Mouse (Mus musculus): ENCODE measurements around the gene Gm20696. TPM values are rescaled to one million over a fixed set of nuclear protein-coding genes. Genes with fewer than 3 reads are reported as not detected.

Gm20696 gene
- total RNA-seq, 2 experiments from 2014 or later = 9.0 to 9.2 TPM

DNA sequence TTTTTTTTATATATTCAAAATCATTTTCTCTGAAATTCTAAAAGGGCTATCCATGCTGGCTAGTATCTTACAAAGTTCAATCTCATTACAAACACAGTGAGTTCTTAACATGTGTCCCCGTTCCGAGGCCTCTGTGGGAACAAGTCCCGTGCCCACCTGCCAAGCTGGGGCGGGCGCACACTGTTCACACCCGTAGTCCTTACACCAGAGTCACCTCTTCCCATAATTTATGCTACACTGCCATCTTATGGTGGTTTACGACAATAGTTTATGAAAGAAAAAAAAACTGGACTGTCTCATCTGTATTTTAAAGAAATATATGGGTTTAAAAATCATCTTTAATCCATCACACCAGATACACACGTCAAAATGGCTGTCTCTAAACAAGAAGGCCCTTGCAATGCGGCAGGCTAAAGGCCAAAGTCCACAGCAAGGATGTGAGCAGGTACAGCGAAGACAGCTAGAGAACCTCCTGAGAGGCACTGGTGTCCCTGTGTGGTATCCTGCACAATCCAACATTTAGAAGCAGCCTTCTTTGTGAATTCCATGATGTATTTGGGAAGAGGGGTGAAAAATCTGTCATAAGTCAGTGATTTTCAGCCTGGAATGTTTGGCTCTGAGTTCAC, 66.3 kb downstream of the Gm20696 start:
- intact Hi-C loops (cut with DNase I) = loop anchor here (1.0 to 10.0 kb wide), 7 partner anchors 77 to 1495 kb away; partner anchors contain the start of gene Foxp1
- peak; percentile 64 for TF ChIP-seq CTCF (IDR thresholded peaks at IDR 0.05)
- Histone ChIP-seq H3K4me3 (peak overlapping the region; percentile 1), H3K27ac (peak overlapping the region; percentile 73)
- no peak for DNase-seq (ENCODE audit: extremely low spot score in 1 of 2, low spot score in 2 of 2)

DNA sequence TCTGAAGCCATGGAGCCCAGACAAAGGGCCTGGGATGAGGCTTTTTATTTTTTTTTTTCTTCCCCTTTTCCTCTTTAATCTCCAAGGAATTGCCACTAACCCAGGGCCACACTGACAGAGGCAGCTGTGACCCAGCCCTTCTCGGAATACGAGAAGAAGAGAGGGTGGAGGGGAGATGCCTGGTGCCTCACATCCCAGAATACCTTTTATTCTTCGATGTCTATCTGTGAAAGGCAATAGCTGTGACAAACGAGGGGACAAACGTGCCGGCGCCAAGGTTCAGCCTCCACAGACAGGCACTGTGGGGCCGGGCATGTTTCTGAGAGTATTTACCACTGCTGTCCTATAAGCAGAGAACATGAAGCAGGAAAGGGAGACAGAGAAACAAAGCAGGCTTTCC, 66.9 kb downstream of the Gm20696 start:
- peak overlapping the region; percentile 56 for H3K27ac ChIP-seq
- intact Hi-C loops (cut with DNase I) = loop anchor here (1.0 to 10.0 kb wide), 9 partner anchors 77 to 1494 kb away; partner anchors contain the start of gene Foxp1
- no peak for DNase-seq (ENCODE audit: extremely low spot score in 1 of 2, low spot score in 2 of 2)
- peak overlapping the region; percentile 1 for H3K4me3 ChIP-seq
- no peak for TF ChIP-seq CTCF (IDR thresholded peaks at IDR 0.05)

GRCm38 (mm10) chr6:99599229-99599628, 67.4 kb downstream of the Gm20696 start:
- no peak for TF ChIP-seq CTCF (IDR thresholded peaks at IDR 0.05)
- no peak for DNase-seq (ENCODE audit: extremely low spot score in 1 of 2, low spot score in 2 of 2)
- H3K27ac ChIP-seq = peak overlapping the region; percentile 56; the same call in 1 of the 2 replicates
- H3K4me3 ChIP-seq = no peak overlapping the region
- intact Hi-C loops (cut with DNase I) = loop anchor here (5.0 to 10.0 kb wide), 2 partner anchors 964 to 1072 kb away; no protein-coding TSS in a partner anchor

DNA sequence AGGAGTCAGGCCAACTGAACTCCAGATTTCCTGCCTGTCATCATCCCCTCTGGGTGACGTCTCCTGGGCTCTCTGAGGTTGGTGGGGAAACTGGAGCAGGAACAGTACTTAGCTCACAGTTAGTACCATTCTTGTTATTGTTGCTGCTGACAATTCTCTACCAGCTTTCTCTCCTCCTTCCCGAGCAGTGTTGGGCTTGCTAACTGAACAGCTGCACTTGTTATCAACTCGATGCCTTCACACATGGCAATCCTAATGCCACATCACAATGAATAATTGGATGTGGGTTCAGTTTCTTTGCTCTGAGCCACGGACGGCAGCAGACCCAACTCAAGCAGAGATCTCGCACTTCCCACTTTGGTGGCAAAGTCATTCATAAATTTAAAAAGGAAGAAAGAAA, 89.6 kb downstream of the Gm20696 start:
- Histone ChIP-seq H3K27ac (no peak overlapping the region), H3K4me3 (no peak overlapping the region)
- no peak for TF ChIP-seq CTCF (IDR thresholded peaks at IDR 0.05)
- intact Hi-C loops (cut with DNase I) = no loop called here
- no peak for DNase-seq (ENCODE audit: extremely low spot score in 1 of 2, low spot score in 2 of 2)

DNA sequence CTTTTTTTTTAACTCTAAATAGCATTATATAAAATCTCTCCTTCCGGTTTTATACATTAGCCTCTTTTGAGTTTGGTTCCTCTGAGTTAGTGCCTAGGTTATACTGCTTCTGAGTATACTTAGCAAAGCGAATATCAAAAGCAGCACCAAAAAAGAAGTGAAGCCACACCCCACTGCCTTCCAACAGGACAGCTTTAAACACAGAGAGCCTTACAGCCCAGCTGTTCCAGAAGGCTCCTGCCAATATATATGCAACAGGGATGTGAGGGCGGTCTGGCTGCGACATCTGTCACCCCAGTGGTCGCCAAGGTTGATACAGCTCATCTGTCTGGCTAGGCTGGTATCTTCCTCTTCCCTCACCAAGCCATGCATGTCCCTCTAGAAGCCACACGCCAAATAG, 91.0 kb downstream of the Gm20696 start:
- TF ChIP-seq CTCF (IDR thresholded peaks at IDR 0.05) = no peak
- H3K4me3 ChIP-seq = no peak overlapping the region
- H3K27ac ChIP-seq = no peak overlapping the region
- intact Hi-C loops (cut with DNase I) = no loop called here
- no peak for DNase-seq (ENCODE audit: extremely low spot score in 1 of 2, low spot score in 2 of 2)

DNA sequence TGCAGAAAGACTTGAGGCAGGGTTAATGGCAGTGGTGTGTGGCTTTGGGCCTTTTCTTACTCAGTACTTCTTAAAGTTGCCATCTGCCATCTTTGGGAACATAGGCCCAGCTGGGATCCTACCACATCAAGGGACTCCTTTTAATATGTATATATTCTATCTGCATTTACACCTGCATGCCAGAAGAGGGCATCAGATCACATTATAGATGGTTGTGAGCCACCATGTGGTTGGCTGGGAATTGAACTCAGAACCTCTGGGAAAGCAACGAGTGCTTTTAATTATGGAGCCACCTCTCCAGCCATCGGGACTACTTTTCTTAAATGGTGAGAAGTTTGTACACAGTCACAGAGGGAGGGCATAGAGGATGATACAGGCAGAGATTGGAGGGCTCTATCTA, 93.3 kb downstream of the Gm20696 start:
- DNase-seq (ENCODE audit: extremely low spot score in 1 of 2, low spot score in 2 of 2) = no peak
- TF ChIP-seq CTCF (IDR thresholded peaks at IDR 0.05) = peak; percentile 15
- intact Hi-C loops (cut with DNase I) = no loop called here
- Histone ChIP-seq H3K4me3 (no peak overlapping the region), H3K27ac (no peak overlapping the region)

DNA sequence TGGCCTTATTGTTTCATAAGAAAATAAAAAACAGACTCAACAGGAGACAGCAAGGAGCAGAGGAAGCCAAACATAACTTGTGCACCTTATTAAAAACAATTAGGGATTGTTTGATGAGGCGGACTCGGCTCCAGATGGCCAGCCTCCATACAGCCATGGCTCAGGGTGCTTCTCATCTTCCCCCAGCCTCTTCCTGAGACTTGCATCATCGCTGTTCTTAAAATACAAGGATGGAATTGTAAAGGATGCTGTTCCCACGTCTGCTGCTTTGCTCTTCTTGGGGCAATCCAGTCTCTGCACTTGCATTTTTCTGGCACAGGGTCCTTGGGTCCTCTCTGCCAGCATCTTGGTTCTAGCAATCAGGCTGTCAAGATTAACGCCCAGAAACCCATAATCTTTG, 94.5 kb downstream of the Gm20696 start:
- Histone ChIP-seq H3K4me3 (no peak overlapping the region), H3K27ac (peak overlapping the region; percentile 13; the same call in 1 of the 2 replicates)
- no peak for TF ChIP-seq CTCF (IDR thresholded peaks at IDR 0.05)
- intact Hi-C loops (cut with DNase I) = no loop called here
- DNase-seq (ENCODE audit: extremely low spot score in 1 of 2, low spot score in 2 of 2) = no peak

- TF ChIP-seq CTCF (IDR thresholded peaks at IDR 0.05) = no peak
- no peak overlapping the region for H3K4me3 ChIP-seq
- intact Hi-C loops (cut with DNase I) = loop anchor here (2.0 kb wide), 1 partner anchor 42 kb away; no protein-coding TSS in a partner anchor
- H3K27ac ChIP-seq = peak overlapping the region; percentile 44; the same call in 1 of the 2 replicates
- peak in 1 of 2 experiments; percentile 51 for DNase-seq (ENCODE audit: extremely low spot score in 1 of 2, low spot score in 2 of 2)
These were observed 99.7 kb downstream of the Gm20696 start for GRCm38 (mm10) chr6:99566921-99567320.

- Histone ChIP-seq H3K27ac (no peak overlapping the region), H3K4me3 (no peak overlapping the region)
- no peak for DNase-seq (ENCODE audit: extremely low spot score in 1 of 2, low spot score in 2 of 2)
- TF ChIP-seq CTCF (IDR thresholded peaks at IDR 0.05) = no peak
- intact Hi-C loops (cut with DNase I) = no loop called here
These were observed 101.8 kb downstream of the Gm20696 start for GRCm38 (mm10) chr6:99564766-99565165.

- no peak for TF ChIP-seq CTCF (IDR thresholded peaks at IDR 0.05)
- intact Hi-C loops (cut with DNase I) = no loop called here
- DNase-seq (ENCODE audit: extremely low spot score in 1 of 2, low spot score in 2 of 2) = no peak
- Histone ChIP-seq H3K4me3 (no peak overlapping the region), H3K27ac (no peak overlapping the region)
These were observed 109.6 kb downstream of the Gm20696 start for GRCm38 (mm10) chr6:99556950-99557349.

DNA sequence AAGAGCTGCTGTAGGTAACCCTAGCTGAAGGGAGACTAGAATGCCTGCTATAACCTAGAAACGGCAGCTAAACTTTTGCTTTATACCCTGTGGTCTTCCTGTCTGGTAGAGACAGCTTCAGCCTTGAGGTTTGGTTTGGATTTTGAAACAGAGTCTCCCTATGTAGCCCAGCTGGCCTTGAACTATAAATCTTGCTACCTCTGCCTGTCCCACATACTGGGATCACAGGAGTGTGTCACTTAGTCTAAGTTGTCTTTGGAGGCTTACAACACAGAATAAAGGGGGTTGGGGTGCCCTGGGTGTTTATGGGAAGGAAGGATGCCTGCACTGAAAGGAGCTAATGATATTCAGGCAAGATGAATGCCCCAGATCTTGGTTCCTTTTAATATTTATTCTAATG, 113.8 kb downstream of the Gm20696 start:
- H3K4me3 ChIP-seq = no peak overlapping the region
- DNase-seq (ENCODE audit: extremely low spot score in 1 of 2, low spot score in 2 of 2) = no peak
- no peak overlapping the region for H3K27ac ChIP-seq
- intact Hi-C loops (cut with DNase I) = no loop called here
- no peak for TF ChIP-seq CTCF (IDR thresholded peaks at IDR 0.05)

DNA sequence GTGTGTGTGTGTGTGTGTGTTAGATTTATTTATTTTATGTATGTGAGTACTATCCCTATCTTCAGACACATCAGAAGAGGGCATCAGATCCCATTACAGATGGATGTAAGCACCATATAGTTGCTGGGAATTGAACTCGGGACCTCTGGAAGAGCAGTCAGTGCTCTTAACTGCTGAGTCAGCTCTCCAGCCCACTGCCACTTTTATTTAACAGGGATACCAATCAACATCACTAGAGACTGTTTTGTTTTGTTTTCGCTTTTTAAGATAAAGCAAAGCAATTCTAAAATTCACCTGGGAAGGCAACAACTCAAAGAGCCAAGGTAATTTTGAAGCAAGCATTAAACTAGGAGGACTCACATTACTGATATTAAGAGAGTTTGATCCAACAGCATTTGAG, 120.2 kb downstream of the Gm20696 start:
- Histone ChIP-seq H3K27ac (no peak overlapping the region), H3K4me3 (no peak overlapping the region)
- no peak for TF ChIP-seq CTCF (IDR thresholded peaks at IDR 0.05)
- intact Hi-C loops (cut with DNase I) = no loop called here
- DNase-seq (ENCODE audit: extremely low spot score in 1 of 2, low spot score in 2 of 2) = no peak

DNA sequence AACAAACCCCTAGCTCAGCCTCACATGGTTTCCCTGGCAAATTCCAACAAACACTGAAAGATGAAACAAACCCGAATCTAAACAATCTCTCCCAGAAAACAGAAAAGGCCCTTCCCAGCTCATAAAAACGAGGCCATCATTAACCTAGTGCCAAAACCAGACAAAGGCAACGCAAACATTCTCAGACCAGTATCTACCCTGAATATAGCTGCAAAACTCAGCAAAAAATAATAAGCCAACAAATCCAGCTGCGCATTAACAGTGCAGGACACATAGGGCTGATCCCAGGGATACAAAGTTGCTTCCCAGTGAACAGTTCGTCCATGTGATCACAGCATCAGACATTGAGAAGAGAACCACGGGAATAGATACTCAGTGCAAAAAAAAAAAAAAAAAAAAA, 121.2 kb downstream of the Gm20696 start:
- intact Hi-C loops (cut with DNase I) = no loop called here
- Histone ChIP-seq H3K4me3 (no peak overlapping the region), H3K27ac (no peak overlapping the region)
- no peak for DNase-seq (ENCODE audit: extremely low spot score in 1 of 2, low spot score in 2 of 2)
- TF ChIP-seq CTCF (IDR thresholded peaks at IDR 0.05) = no peak

All from left cerebral cortex, adult 2 months (tissue).